In the genomic region with DNA sequence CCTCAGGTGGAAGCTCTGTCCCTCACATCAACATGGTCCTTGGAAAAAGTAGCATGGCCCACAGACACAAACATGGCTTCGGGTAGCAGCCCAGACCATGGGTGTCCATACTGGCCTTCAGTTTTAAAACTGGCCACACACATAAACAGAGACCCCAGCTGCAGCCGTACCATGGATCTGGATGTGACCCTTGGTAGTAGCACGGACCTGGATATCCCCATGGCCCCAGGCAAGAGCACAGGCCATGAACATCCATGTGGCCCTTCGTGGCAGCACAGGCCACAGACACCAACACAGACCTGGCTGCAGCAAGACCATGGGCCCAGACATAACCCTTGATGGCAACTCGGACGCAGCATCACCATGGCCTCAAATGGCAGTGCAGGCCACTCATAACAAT, we compare ENCODE assay signal across 27 mouse cellular contexts.
"Had no signal": no experiment of that assay in that cellular context is flagged by ENCODE, and none has a peak within 500 bp of the region (broad histone marks: within the 10 kb centered on the region; RNA-seq: fewer than 3 reads in every experiment).

No protein-coding gene starts in this region.

- H3K36me3 ChIP-seq: heart, embryonic 13.5 days; heart, embryonic 15.5 days; hindbrain, embryonic 13.5 days; hindbrain, embryonic 15.5 days; kidney, embryonic 15.5 days; limb, embryonic 13.5 days; limb, embryonic 15.5 days; liver, embryonic 12.5 days had no signal

- H3K27me3 ChIP-seq: heart, embryonic 13.5 days; heart, embryonic 15.5 days; hindbrain, embryonic 13.5 days; hindbrain, embryonic 15.5 days; kidney, embryonic 15.5 days; limb, embryonic 13.5 days; limb, embryonic 15.5 days; liver, embryonic 12.5 days had no signal

- H3K9me3 ChIP-seq: heart, embryonic 13.5 days; heart, embryonic 15.5 days; hindbrain, embryonic 13.5 days; hindbrain, embryonic 15.5 days; kidney, embryonic 15.5 days; limb, embryonic 13.5 days; limb, embryonic 15.5 days; liver, embryonic 12.5 days had no signal

- H3K4me1 ChIP-seq: heart, embryonic 13.5 days; heart, embryonic 15.5 days; hindbrain, embryonic 13.5 days; hindbrain, embryonic 15.5 days; kidney, embryonic 15.5 days; limb, embryonic 13.5 days; limb, embryonic 15.5 days; liver, embryonic 12.5 days had no signal

- ATAC-seq: hindbrain, postnatal 0 days; intestine, embryonic 16.5 days; liver, embryonic 12.5 days had no signal

- H3K9ac ChIP-seq: heart, embryonic 13.5 days; heart, embryonic 15.5 days; hindbrain, embryonic 13.5 days; hindbrain, embryonic 15.5 days; kidney, embryonic 15.5 days; limb, embryonic 13.5 days; limb, embryonic 15.5 days; liver, embryonic 12.5 days; liver, embryonic 14.5 days had no signal

- H3K27ac ChIP-seq: gastrocnemius, adult 2 months; heart, adult 2 months; heart, embryonic 13.5 days; heart, embryonic 15.5 days; hindbrain, embryonic 13.5 days; hindbrain, embryonic 15.5 days; hindbrain, postnatal 0 days; kidney, embryonic 15.5 days; kidney, postnatal 0 days; limb, embryonic 13.5 days; limb, embryonic 15.5 days; liver, embryonic 12.5 days; liver, embryonic 14.5 days had no signal

- H3K4me3 ChIP-seq: gastrocnemius, adult 2 months; heart, adult 2 months; heart, embryonic 13.5 days; heart, embryonic 15.5 days; hindbrain, embryonic 13.5 days; hindbrain, embryonic 15.5 days; kidney, embryonic 15.5 days; limb, embryonic 13.5 days; limb, embryonic 15.5 days; liver, embryonic 12.5 days had no signal

- DNase-seq: gastrocnemius, adult 2 months; gastrocnemius, postnatal 10 days; gastrocnemius, postnatal 25 days; heart, adult 2 months; heart, postnatal 14 days; heart, postnatal 36 days; kidney, adult 11 months; kidney, adult 2 months; kidney, adult 9 months; kidney, postnatal 14 days; kidney, postnatal 36 days; layer of hippocampus, adult 9-11 months; layer of hippocampus, postnatal 36 days; left cerebral cortex, postnatal 4 days had no signal

- H3K4me2 ChIP-seq: heart, embryonic 11.5 days; heart, embryonic 13.5 days; heart, embryonic 15.5 days; hindbrain, embryonic 13.5 days; hindbrain, embryonic 15.5 days; kidney, embryonic 15.5 days; limb, embryonic 13.5 days; limb, embryonic 15.5 days; liver, embryonic 12.5 days had no signal
